Mouse (Mus musculus): ENCODE data around the gene 2700081O15Rik. TPM values are rescaled to one million over a fixed set of nuclear protein-coding genes. Genes with fewer than 3 reads are reported as not detected.
A peak's percentile ranks its signal among the peaks of the same experiment; 100 is the strongest.
"Not testable (repeated sequence)": the region's sequence is repeated elsewhere in the genome, so short reads cannot be mapped to it uniquely, and the experiment has no call there.

Gene 2700081O15Rik
- polyA plus RNA-seq (2012; rRNA removed), result 26.9 and 34.5 TPM in 2 replicates

- peak; percentile 69 for DNase-seq (ENCODE audit: low spot score)
These were observed at the start of gene 2700081O15Rik for GRCm38 (mm10) chr19:7416834-7417735. Gene 2700081O15Rik, plus strand, starts transcription at chr19:7417625.

- DNase-seq (ENCODE audit: low spot score), result not testable (repeated sequence)
These were observed 48.0 kb upstream of the 2700081O15Rik start for GRCm38 (mm10) chr19:7369469-7369868.

- no peak for DNase-seq (ENCODE audit: low spot score)
These were observed 42.9 kb upstream of the 2700081O15Rik start for GRCm38 (mm10) chr19:7374491-7374890.

- DNase-seq (ENCODE audit: low spot score), result no peak
These were observed 39.8 kb upstream of the 2700081O15Rik start for GRCm38 (mm10) chr19:7377639-7378038.

- DNase-seq (ENCODE audit: low spot score), result no peak
These were observed 35.5 kb upstream of the 2700081O15Rik start for GRCm38 (mm10) chr19:7381906-7382247.

- DNase-seq (ENCODE audit: low spot score), result peak; percentile 47
These were observed 35.0 kb upstream of the 2700081O15Rik start for GRCm38 (mm10) chr19:7382248-7382902.

- DNase-seq (ENCODE audit: low spot score), result peak; percentile 98
These were observed 34.2 kb upstream of the 2700081O15Rik start, which contains the start of gene Spindoc for GRCm38 (mm10) chr19:7382903-7383865. Gene Spindoc, minus strand, starts transcription at chr19:7382994.

GRCm38 (mm10) chr19:7386042-7386441 lies 31.4 kb upstream of the 2700081O15Rik start:
- no peak for DNase-seq (ENCODE audit: low spot score)

GRCm38 (mm10) chr19:7388488-7388887 lies 28.9 kb upstream of the 2700081O15Rik start:
- no peak for DNase-seq (ENCODE audit: low spot score)

GRCm38 (mm10) chr19:7396867-7397826 lies 20.3 kb upstream of the 2700081O15Rik start:
- not testable (repeated sequence) for DNase-seq (ENCODE audit: low spot score)

- DNase-seq (ENCODE audit: low spot score), result not testable (repeated sequence)
These were observed 18.5 kb upstream of the 2700081O15Rik start for GRCm38 (mm10) chr19:7398898-7399297.

GRCm38 (mm10) chr19:7400635-7401034 lies 16.8 kb upstream of the 2700081O15Rik start:
- DNase-seq (ENCODE audit: low spot score), result no peak

- no peak for DNase-seq (ENCODE audit: low spot score)
These were observed 12.7 kb upstream of the 2700081O15Rik start for GRCm38 (mm10) chr19:7404623-7405229.

GRCm38 (mm10) chr19:7412361-7412760 lies 5.1 kb upstream of the 2700081O15Rik start:
- DNase-seq (ENCODE audit: low spot score), result no peak

- no peak for DNase-seq (ENCODE audit: low spot score)
These were observed 1.2 kb upstream of the 2700081O15Rik start for GRCm38 (mm10) chr19:7415916-7416833.

GRCm38 (mm10) chr19:7417911-7418849 lies 755 bp downstream of the 2700081O15Rik start:
- peak; percentile 78 for DNase-seq (ENCODE audit: low spot score)

- no peak for DNase-seq (ENCODE audit: low spot score)
These were observed 1.7 kb downstream of the 2700081O15Rik start for GRCm38 (mm10) chr19:7419134-7419533.

GRCm38 (mm10) chr19:7420108-7420507 lies 2.7 kb downstream of the 2700081O15Rik start:
- no peak for DNase-seq (ENCODE audit: low spot score)

Data from urinary bladder, adult 2 months (tissue).